ENCODE assay signal across 8 mouse cellular contexts in genomic region chr10:81597137-81597950, GRCm38 (mm10). TPM values are rescaled to one million over a fixed set of nuclear protein-coding genes. Genes with fewer than 3 reads are reported as not detected.
A peak's percentile ranks its signal among the peaks of the same experiment; 100 is the strongest.
DNase-seq lines count a peak whose midpoint lies in the region; ATAC-seq and TF ChIP-seq lines count a peak whose summit lies in the region.

No protein-coding gene starts in this region.

- no peaks in the 10 kb centered on the region for H3K9me3 ChIP-seq in kidney, embryonic 16.5 days (ENCODE audit: low read length)

- intact Hi-C loops in heart, adult 2 months (cut with DNase I): no loop called here

- no peak for TF ChIP-seq CTCF in heart, adult 2 months (IDR thresholded peaks at IDR 0.05)
- TF ChIP-seq CTCF in thymus, adult 2 months (IDR thresholded peaks at IDR 0.05; ENCODE audit: borderline replicate concordance, control insufficient read depth, extremely low read depth, insufficient read depth, low read length, poor library complexity): no peak

- no peaks in the 10 kb centered on the region for H3K79me2 ChIP-seq in heart, adult 2 months (replicated peaks; ENCODE audit: control insufficient read depth, insufficient read depth, low read length)

- no peak for TF ChIP-seq EP300 in heart, adult 2 months (IDR thresholded peaks at IDR 0.05; ENCODE audit: insufficient read depth, low read depth, low read length)

- no peaks in the 10 kb centered on the region for H3K36me3 ChIP-seq in kidney, embryonic 16.5 days (ENCODE audit: insufficient read depth, low read length)
- no peaks in the 10 kb centered on the region for H3K36me3 ChIP-seq in heart, adult 2 months (ENCODE audit: control insufficient read depth, insufficient read depth, low read length)
- no peaks in the 10 kb centered on the region for H3K36me3 ChIP-seq in thymus, adult 2 months (ENCODE audit: control insufficient read depth, insufficient read depth, low read length)

- peak; percentile 47; the same call in 1 of the 2 replicates for TF ChIP-seq POLR2A in heart, adult 2 months (IDR thresholded peaks at IDR 0.05; ENCODE audit: insufficient read depth, low read depth, low read length)
- TF ChIP-seq POLR2A in thymus, adult 2 months (IDR thresholded peaks at IDR 0.05; ENCODE audit: control insufficient read depth, extremely low read depth, insufficient read depth, low read length, poor library complexity): no peak

- no peak for DNase-seq in kidney, adult 11 months
- peak; percentile 58 for DNase-seq in brain, adult 2 months (ENCODE audit: low read depth, low spot score)
- DNase-seq in heart, adult 2 months: peak; percentile 63 to 64
- peak; percentile 53 for DNase-seq in kidney, postnatal 10 days
- DNase-seq in thymus, adult 2 months: no peak
- DNase-seq in layer of hippocampus, adult 8-10 months (ENCODE audit: low spot score in 2 of 2): no peak

- H3K27ac ChIP-seq in kidney, embryonic 16.5 days (ENCODE audit: low read length): peak overlapping the region; percentile 92
- peak overlapping the region; percentile 41 for H3K27ac ChIP-seq in heart, adult 2 months
- H3K27ac ChIP-seq in thymus, adult 2 months (ENCODE audit: control insufficient read depth, insufficient read depth, low read length): no peak overlapping the region

- 3% methylated on average over 11 of the region's 12 CpGs for WGBS in kidney, embryonic 16.5 days
- WGBS in heart, adult 2 months: 9% methylated on average over 12 of the region's 12 CpGs
- 4% methylated on average over 12 of the region's 12 CpGs for WGBS in thymus, adult 2 months

- H3K27me3 ChIP-seq in kidney, embryonic 16.5 days (ENCODE audit: insufficient read depth, low read length): 0 out of 2 replicates have a peak, but pooled peaks cover 3% of the 10 kb centered on the region
- H3K27me3 ChIP-seq in heart, adult 2 months (ENCODE audit: control insufficient read depth, insufficient read depth, low read length): no peaks in the 10 kb centered on the region
- no peaks in the 10 kb centered on the region for H3K27me3 ChIP-seq in thymus, adult 2 months (ENCODE audit: control insufficient read depth, insufficient read depth, low read length)

- peaks cover 69% of the 10 kb centered on the region for H3K4me1 ChIP-seq in kidney, embryonic 16.5 days (ENCODE audit: insufficient read depth, low read length)
- peaks cover 8% of the 10 kb centered on the region for H3K4me1 ChIP-seq in heart, adult 2 months (ENCODE audit: control insufficient read depth, insufficient read depth, low read length)
- peaks cover 63% of the 10 kb centered on the region for H3K4me1 ChIP-seq in thymus, adult 2 months (replicated peaks; ENCODE audit: control insufficient read depth, insufficient read depth, low read length)

- H3K4me3 ChIP-seq in kidney, embryonic 16.5 days (ENCODE audit: low read length): peak overlapping the region; percentile 28
- H3K4me3 ChIP-seq in heart, adult 2 months: no peak overlapping the region
- H3K4me3 ChIP-seq in thymus, adult 2 months (ENCODE audit: control insufficient read depth, insufficient read depth, low read length): peak overlapping the region; percentile 3; the same call in 1 of the 2 replicates

- peak; percentile 76 for ATAC-seq in kidney, embryonic 16.5 days (ENCODE audit: low FRiP score, low TSS enrichment)
- ATAC-seq in megakaryocyte, adult 5-6 weeks (ENCODE audit: poor library complexity, severe bottlenecking): peak; percentile 30; the same call in 1 of the 2 replicates

- H3K4me2 ChIP-seq in kidney, embryonic 16.5 days (replicated peaks; ENCODE audit: low read depth, low read length): peak overlapping the region; percentile 55

- peak overlapping the region; percentile 62; the same call in 1 of the 2 replicates for H3K9ac ChIP-seq in kidney, embryonic 16.5 days (replicated peaks; ENCODE audit: low read length)
- H3K9ac ChIP-seq in heart, adult 2 months (ENCODE audit: low read depth, low read length): peak overlapping the region; percentile 50

RNA-seq across cellular contexts. Expression of gene Tle6, which starts 3.5 kb away (rescaled TPM):
- polyA plus RNA-seq in kidney, embryonic 16.5 days (2015; fragmentation: Nextera tagmentation; extraction: Ambion mirVana): 18.5 and 22.8 TPM in 2 replicates
- total RNA-seq in heart, adult 2 months (2021): 1 to 10 TPM; 5.1 to 7.7 TPM
- polyA plus RNA-seq in heart, adult 2 months (2012; rRNA removed): 19.0 and 20.1 TPM in 2 replicates
- 1.9 and 8.9 TPM in 2 replicates for total RNA-seq in megakaryocyte, adult 5-6 weeks (2015)
- 6.5 and 11.4 TPM in 2 replicates for total RNA-seq in megakaryocyte, adult 5-6 weeks (2017)
- polyA plus RNA-seq in thymus, adult 2 months (2012; rRNA removed): 22.5 and 28.8 TPM in 2 replicates
- 1 to 10 TPM; 5.0 to 7.3 (median 5.9) TPM for total RNA-seq in layer of hippocampus, adult 8-10 months (2022)

RNA-seq across cellular contexts. Expression of gene BC025920, which starts 8.7 kb away (rescaled TPM):
- polyA plus RNA-seq in kidney, embryonic 16.5 days (2015; fragmentation: Nextera tagmentation; extraction: Ambion mirVana): 0.66 and 0.82 TPM in 2 replicates
- total RNA-seq in heart, adult 2 months (2021): 1 to 10 TPM; 2.5 to 3.7 TPM
- polyA plus RNA-seq in heart, adult 2 months (2012; rRNA removed): 1.9 and 2.5 TPM in 2 replicates
- total RNA-seq in megakaryocyte, adult 5-6 weeks (2015): 1.7 and 2.0 TPM in 2 replicates
- total RNA-seq in megakaryocyte, adult 5-6 weeks (2017): 2.3 and 2.4 TPM in 2 replicates
- 2.8 and 3.3 TPM in 2 replicates for polyA plus RNA-seq in thymus, adult 2 months (2012; rRNA removed)
- 1 to 10 TPM; 3.3 to 3.9 (median 3.7) TPM for total RNA-seq in layer of hippocampus, adult 8-10 months (2022)

RNA-seq across cellular contexts. Expression of gene Tle2, which starts 23.0 kb away (rescaled TPM):
- polyA plus RNA-seq in kidney, embryonic 16.5 days (2015; fragmentation: Nextera tagmentation; extraction: Ambion mirVana): 41.0 and 52.0 TPM in 2 replicates
- 1 to 10 TPM; 6.8 to 7.4 TPM for total RNA-seq in heart, adult 2 months (2021)
- polyA plus RNA-seq in heart, adult 2 months (2012; rRNA removed): 40.9 and 43.8 TPM in 2 replicates
- 1.1 and 3.3 TPM in 2 replicates for total RNA-seq in megakaryocyte, adult 5-6 weeks (2015)
- 0.51 and 1.8 TPM in 2 replicates for total RNA-seq in megakaryocyte, adult 5-6 weeks (2017)
- polyA plus RNA-seq in thymus, adult 2 months (2012; rRNA removed): 100 and 115 TPM in 2 replicates
- 10 to 100 TPM; 34.5 to 59.9 (median 38.5) TPM for total RNA-seq in layer of hippocampus, adult 8-10 months (2022)

RNA-seq across cellular contexts. Expression of gene Sirt6, which starts 30.3 kb away (rescaled TPM):
- polyA plus RNA-seq in kidney, embryonic 16.5 days (2015; fragmentation: Nextera tagmentation; extraction: Ambion mirVana): 41.8 and 48.4 TPM in 2 replicates
- 1 to 10 TPM; 7.0 to 7.9 TPM for total RNA-seq in heart, adult 2 months (2021)
- 11.5 and 15.4 TPM in 2 replicates for polyA plus RNA-seq in heart, adult 2 months (2012; rRNA removed)
- total RNA-seq in megakaryocyte, adult 5-6 weeks (2015): 6.3 and 8.0 TPM in 2 replicates
- total RNA-seq in megakaryocyte, adult 5-6 weeks (2017): 2.5 and 6.4 TPM in 2 replicates
- 81.9 and 84.7 TPM in 2 replicates for polyA plus RNA-seq in thymus, adult 2 months (2012; rRNA removed)
- total RNA-seq in layer of hippocampus, adult 8-10 months (2022): 10 to 100 TPM; 27.0 to 34.2 (median 29.5) TPM

RNA-seq across cellular contexts. Expression of gene Ankrd24, which starts 31.0 kb away (rescaled TPM):
- 16.0 and 17.6 TPM in 2 replicates for polyA plus RNA-seq in kidney, embryonic 16.5 days (2015; fragmentation: Nextera tagmentation; extraction: Ambion mirVana)
- 1 to 10 TPM; 7.8 to 7.9 TPM for total RNA-seq in heart, adult 2 months (2021)
- 33.7 and 46.5 TPM in 2 replicates for polyA plus RNA-seq in heart, adult 2 months (2012; rRNA removed)
- 1.0 and 1.1 TPM in 2 replicates for total RNA-seq in megakaryocyte, adult 5-6 weeks (2015)
- 1.7 and 1.8 TPM in 2 replicates for total RNA-seq in megakaryocyte, adult 5-6 weeks (2017)
- 16.3 and 19.1 TPM in 2 replicates for polyA plus RNA-seq in thymus, adult 2 months (2012; rRNA removed)
- 10 to 100 TPM; 33.6 to 46.4 (median 40.3) TPM for total RNA-seq in layer of hippocampus, adult 8-10 months (2022)

Comparison
In these comparisons a context has a peak if more than half of its experiments do, and no peak if none do; other contexts are left out.
1. DNase-seq: peak in brain, adult 2 months (single experiment), heart, adult 2 months (2 of 2) and kidney, postnatal 10 days (single experiment); none in kidney, adult 11 months (single experiment), thymus, adult 2 months (single experiment) and layer of hippocampus, adult 8-10 months (0 of 2).
2. RNA of gene Tle2, which starts 23.0 kb away (total RNA-seq): 34.5 to 59.9 TPM in layer of hippocampus, adult 8-10 months; 6.8 to 7.4 TPM in heart, adult 2 months and 0.51 to 3.3 TPM in megakaryocyte, adult 5-6 weeks; every median in the first group is over 4 times any median in the second.